Mouse (Mus musculus) right cerebral cortex, postnatal 14 days (tissue): Measurements from ENCODE around the gene Rab30.

Experiments
- DNase-seq: peaks from one replicate; pipeline ENCODE4 v3.0.0; 2022

Rab30 gene

DNA sequence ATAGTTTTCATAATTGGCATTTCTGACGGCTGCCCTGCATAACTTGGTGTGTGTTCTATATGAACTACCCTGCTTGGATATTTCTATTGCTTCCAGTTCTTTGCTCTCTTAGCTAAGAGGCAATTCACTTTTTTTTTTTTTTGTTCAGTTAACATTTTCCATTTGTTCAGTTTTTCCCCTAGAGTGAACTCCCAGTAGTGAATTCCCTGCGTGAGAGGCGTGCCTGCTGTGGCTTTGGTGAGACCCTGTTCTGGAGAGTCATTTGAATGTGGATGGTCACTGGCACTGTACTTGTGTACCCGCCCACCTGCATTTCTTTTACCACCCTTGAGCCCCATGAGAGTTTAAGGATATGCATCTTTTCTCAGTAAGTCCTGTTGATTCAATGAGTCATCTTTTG is 60.8 kb downstream of the Rab30 start:
- no peak for DNase-seq

DNA sequence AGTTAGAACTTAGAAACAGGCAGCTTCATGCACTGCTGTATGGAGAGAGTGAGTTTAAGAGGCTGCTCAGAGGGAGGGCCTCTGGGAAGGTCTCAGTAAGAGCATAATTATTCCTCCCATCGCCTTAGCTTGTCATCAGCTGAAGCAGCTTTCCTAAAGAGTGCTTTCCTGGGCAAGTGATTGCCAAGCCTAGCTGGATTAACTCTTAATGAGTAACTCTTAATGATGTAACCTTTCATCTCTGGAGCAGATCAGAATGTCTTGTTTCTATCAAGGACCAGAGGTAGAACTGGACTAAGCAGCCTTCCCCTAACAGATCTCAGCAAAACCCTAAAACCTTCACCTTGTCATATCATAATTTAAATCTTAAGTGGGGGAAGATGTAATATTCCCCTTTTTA is 61.8 kb downstream of the Rab30 start:
- no peak for DNase-seq

DNA sequence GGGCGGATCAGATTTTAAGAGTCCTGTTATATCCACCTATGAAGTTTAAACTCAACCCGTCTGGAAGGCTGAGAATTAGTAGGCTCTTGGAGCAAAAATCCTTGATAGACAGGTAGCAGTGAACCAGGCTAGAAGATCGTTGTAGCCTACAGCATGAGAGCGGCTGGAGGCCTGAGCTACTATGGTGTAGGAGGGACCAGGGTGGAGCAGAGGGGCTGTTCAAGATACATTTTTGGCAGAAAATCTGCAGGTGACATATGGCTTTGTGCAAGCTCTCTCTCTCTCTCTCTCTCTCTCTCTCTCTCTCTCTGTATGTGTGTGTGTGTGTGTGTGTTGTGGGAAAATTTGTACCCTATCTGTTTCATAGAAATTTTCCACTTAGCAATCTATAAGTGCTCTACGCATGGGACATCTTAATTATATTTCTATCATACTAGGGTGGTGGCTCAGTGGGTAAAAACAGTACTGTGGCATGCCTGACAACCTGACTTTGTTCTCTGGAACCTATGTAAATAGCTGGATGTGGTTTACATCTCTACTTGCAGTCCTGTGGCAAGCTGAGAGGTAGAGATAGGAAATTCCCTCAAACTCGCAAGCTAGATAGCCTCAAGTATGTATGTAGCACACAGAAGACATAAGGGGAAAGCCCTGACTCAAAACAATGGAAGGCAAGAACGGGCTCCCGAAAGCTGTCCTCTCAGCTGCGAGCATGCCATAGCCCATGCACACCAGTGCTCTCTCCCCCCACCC is 63.7 kb downstream of the Rab30 start:
- no peak for DNase-seq

DNA sequence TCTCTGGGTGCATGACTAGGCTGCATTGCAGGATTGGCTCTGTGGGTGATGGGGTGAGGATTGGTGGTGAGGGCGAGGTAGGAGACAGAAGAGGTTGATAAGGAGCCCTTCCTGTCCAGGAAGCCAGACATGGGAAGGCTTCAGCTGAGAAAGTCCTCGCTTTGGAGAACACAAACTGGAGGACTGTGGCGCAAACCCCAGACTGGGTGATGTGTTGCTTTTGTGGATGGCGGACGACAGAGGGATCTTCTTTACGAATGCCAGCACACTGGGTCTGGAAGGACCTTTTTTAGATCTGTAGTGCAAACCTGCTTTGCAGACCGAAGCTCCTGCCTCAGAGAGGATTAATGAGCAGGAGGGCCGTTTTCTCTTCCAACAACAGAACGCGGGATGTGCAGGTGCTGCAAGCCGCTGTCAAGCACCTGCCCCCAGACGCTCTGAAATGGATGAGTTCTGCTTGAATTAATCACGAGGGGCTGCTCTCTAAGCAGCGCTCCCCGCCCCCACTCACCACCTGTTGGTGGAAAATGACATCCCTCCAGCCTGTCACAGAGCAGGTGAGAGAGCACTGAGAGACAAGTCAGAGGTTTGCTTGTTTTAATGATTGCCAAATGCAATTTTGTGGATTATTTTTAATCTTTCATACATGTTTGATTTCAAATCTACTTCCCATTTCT is 65.2 kb downstream of the Rab30 start:
- peak; percentile 51 for DNase-seq

DNA sequence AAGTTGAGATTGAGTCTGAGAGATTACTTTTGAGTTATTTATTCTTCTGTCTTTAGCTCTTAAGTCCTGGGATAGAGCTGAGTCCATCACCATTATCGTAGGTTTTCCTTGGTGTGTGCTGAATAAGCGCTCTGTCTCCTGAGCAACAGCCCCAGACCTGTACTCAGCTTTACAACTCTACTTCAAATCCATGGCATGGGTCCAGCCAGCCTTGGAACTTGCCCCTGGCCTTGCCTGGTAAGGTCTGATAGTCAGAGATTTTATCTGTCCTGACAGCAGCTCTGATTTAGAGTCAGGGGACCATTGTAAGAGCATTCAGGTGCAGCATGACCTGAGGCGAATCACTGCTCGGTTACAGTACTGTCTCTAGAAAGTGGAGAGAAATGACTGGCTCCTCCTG is 66.1 kb downstream of the Rab30 start:
- DNase-seq = no peak

DNA sequence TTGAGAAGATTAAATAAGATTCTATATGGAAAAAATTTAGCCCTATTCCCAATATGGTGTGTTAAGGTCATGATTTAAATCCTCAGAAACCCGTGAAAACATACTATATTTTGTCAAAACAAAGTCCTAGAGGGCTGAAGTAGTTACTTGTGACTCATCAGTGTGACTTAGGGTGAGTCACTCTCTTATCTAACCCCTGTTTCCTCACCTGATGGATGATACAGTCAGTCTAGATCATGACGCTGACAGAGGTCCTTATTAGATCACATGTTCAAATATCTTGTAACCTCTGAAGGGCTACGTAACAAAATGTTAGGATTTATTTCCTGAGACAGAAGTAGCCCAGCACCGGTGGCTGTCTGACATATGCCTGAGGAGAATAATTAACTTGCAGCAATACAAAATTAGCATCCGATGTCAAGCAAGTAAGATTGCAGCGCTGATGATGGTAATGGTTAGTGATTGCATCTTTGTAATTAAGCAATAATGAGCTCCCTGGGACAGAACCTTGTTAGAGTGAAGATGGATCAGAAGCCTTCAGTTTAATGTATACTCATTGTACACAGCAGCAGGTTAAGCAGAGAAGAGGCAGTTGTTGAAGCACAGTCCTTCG is 70.4 kb downstream of the Rab30 start:
- no peak for DNase-seq

DNA sequence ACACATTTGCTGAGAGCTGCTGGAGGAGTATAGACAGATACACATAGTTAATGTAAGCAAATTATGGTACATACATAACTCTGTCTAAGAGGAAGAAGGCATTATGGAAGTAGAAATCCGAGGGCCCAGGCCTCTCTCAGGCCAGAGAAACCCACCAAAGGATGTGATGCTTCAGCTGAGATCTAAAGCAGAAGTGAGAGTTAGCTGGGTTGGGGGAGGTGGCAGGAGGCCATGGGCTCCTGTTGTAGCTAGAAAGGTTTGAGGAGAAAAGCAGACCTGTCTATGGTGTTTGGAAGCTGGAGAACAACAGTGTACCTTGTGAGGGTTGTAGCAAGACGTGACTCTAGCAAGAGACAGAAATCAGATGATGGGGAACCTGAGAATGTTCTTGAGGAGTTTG is 75.8 kb downstream of the Rab30 start:
- no peak for DNase-seq

DNA sequence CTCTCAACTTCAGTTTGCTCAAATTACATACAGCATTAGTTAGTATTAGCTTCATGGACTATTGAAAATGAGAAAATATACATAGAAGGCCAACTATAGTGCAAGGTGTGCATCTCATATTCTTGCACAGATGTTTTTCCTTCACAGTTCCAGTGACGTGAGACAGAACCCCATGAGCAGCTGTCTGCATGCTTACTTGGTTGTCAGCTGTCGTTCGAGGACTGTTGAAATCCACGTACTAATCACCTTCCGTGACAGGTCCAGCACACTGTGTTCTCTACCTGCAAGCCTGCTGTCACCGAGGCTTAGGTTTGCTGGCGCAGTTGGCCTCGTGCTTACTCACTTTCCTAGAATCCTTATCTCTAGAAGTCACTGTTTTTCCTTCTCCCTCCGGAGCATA is 76.5 kb downstream of the Rab30 start:
- no peak for DNase-seq

DNA sequence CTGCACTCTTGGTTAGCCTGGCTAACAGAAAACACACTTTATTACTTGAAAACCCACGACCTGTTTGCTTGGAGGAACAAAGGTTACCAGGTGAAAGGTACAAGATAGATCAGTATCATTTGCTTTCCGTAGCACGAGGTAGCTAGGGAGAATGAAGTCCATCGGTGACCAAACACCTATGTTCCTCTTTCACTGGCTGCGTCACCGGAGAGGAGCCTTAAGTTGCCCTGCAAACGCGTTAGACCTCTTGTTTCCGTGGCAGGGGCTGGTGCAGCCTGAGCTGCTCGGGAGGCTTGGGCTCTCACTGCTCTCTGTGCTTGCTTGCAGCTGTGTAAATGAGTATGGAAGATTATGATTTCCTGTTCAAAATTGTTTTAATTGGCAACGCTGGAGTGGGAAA is 78.3 kb downstream of the Rab30 start:
- DNase-seq = no peak

DNA sequence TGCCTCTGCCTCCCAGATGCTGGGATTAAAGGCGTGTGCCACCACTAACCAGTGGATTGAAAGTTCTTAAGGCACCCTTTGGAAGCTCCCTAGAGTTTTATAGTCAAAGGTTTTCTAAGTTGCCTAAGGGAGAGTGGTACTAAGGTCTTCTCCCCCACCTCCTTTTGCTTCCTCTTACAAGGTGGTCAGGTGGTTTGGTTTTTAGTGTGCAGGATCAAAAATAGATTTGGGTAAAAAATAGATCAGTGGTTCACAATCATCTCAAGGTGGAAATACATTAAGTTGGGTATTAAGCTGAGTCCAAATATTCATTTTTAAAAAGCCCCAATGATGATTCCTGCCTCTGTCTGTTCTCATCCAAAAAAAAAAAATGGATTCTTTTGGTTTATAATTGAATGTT is 79.0 kb downstream of the Rab30 start:
- DNase-seq = no peak

DNA sequence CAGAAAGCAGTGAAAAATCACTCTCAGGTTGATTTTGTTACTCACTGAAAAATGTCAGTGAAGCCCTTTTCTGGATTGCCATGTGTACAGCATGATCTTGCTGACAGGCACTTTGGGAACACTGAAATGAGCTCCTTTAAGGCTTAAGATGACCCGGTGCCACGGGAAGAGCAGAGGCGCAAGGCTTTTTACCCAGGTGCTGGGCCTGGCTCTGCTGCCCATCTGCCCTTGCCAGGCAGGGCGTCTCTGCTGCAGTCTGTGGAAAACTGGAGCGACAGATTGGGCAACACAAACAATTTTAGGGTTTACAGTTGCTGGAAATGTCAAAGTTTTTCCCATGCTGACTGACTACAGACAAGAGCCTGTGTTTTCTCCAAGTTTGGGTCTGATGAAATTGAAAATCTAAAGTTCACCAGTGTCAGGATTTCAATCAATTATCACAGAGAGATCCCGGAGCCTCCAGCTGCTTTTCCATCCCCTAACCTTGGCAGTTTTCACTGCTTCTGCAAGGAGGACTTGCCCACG is 79.6 kb downstream of the Rab30 start:
- no peak for DNase-seq

DNA sequence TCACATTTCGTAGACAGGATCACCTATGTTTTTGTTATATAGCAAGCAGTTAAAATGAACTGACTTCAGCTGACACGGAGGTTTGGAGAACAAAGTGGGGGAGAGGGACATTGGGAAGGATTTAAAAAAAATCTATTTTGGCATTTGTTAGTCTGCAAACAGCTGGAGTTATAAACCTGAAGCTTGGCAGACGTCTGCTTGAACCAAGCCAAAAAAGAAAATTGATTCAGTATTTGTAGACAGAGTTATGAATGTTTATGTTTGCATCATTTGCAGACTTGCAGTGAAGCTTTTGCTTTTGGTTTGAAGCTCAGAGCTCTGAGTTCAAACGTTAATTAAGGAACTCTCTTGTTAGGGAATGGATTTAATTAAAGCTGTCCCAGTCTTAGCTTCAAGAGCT is 80.5 kb downstream of the Rab30 start:
- no peak for DNase-seq

DNA sequence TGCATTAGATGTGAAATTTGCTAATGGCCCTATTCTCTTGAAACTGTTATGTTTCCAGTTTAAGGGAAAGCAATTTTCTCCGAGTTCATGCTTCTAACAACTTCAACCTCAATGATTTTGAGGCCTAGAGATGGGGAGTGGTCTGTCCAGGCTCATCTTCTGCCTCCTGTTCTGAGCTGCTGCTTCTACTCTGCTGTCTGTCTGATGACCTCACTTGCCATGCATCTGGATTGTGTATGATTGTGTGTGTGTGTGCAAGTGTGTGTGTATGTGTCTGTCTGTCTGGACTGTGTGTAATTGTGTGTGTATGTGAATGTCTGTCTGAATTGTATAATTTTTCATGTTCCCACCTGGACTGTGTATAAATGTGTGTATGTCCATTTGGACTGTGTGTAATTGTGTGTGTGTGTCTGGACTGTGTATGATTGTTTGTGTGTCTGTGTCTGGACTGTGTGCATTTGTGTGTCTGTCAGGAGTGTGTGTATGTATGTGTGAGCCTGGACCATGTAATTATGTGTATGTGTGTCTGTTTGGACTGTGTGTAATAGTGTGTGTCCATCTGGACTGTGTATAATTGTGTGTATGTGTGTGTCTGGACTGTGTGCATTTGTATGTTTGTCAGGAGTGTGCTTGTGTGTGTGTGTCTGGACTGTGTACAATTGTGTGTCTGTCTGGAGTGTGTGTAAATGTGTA is 81.2 kb downstream of the Rab30 start:
- no peak for DNase-seq

DNA sequence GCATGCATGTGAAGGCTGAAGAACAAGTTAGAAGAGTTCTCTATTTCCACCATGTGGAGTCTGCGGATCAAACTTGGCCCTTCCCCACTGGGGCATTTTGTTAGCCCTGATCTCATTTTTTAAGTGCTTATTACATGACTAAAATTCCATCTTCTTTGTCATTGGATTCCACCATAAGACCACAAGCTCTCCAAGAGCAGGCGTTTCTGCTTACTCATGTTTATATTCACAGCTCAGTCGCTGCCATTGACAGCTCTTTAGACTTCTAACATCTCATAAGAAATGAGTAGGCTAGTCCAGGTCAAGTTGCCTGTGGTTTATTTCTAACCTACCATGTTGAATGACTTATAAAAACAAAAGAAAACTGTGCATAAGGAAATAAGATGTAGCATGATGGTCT is 84.8 kb downstream of the Rab30 start:
- DNase-seq = no peak

DNA sequence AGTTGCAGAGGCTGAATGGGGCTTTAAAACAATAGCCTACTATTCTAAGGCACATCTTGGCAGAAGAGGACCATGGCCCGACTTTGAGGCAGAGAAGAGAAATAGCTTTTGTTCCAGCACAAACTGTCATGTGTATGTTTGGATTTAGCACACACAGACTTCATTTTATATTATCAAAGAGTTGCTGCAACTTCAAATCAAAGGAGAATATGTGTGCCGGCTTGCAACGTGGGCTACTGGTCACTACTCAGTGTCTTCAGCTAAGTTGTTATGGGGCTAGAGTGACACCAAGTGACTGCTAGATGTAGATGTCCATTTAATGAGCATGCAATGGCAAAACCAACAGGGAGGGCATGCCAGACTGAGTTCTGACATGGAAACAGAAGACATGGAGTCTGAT is 86.6 kb downstream of the Rab30 start:
- no peak for DNase-seq

DNA sequence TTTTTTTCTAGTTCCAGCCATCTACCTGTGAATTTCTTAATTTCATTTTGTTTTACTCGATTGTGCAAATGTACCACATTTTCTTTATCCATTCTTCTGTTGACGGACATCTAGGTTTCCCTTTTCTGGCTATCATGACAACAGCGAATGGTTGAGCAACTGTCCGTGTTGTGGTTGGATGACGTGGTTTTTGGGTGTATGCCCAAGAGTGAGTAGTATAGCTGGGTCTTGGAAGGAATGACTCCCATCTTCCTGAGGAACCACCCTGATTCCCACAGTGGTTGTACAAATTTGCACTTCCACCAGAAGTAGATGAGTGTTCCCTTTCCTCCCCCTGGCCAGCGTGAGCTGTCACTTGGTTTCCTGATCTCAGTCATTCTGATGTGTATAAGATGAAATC is 91.0 kb downstream of the Rab30 start:
- no peak for DNase-seq

DNA sequence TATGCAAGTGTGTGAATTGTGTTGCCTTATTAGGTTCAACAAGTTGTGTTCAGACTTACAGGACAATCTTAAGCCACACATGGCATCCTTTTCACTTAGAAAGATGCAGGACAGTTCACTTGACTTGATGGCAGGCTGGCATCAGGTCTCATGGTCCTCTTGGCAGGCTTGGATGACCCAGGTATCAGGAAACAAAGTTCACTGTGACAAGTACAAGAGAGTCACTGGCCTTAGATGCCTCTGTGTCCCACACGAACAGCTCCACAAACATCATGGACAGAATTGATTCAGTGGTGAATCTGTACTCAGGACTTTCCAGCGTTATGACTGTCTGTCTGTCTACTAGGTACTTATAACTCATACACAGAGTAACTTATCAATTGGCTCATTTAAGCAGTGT is 93.0 kb downstream of the Rab30 start:
- no peak for DNase-seq

DNA sequence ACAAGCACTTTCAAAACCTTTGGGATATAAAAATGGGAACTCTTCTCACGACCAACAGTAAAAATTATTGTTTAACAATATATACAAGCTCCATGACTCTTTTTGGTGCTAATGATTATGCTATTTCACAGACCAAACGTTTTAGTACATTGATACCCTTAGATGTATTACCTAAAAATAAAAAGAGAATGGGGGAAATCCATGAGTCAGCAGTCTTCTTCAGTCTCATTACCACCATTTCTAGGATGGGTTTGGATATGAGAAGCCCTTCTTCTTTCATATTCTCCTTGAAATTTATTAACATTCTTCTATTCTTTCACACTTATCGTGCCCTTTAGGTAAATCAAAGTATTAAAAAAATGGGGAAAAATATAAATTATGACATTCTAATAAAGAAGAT is 95.0 kb downstream of the Rab30 start:
- no peak for DNase-seq

DNA sequence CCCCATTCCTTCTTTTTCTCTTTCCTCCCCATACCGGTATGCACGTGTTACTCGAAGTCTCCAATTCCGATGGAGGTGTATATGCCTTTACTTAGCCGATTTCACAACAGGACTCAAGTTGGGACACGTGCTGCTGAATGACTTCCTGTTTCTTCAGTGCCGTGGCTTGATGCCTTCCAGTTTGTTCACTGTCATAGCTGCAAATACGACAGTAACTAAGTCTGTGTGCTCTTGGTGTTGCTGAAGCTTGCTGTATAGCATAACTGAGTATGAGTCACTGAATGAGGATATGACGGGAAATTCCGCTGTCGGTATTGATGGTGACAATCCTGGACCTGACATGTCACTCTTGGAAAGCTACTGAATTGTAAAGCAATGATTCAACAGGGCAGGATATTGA is 95.8 kb downstream of the Rab30 start:
- no peak for DNase-seq

DNA sequence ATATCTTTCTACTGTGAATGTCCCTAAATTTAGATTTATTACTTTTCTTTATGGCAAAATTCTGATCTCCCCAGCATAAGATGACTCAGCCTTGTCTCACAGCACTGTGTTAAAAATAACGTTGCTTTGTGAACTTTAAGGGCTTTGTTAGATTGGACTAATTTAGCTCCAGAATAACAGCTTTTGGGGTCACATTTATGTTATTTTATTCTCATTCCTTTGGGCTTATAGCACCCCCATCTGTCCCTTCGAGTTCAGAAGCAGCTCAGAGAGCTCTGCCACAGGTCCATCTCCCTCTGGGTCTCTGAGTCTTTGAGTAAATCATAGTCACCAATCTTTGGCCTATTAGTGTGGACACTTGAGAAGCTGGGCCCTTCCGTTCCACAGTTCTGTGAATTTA is 96.5 kb downstream of the Rab30 start:
- no peak for DNase-seq

DNA sequence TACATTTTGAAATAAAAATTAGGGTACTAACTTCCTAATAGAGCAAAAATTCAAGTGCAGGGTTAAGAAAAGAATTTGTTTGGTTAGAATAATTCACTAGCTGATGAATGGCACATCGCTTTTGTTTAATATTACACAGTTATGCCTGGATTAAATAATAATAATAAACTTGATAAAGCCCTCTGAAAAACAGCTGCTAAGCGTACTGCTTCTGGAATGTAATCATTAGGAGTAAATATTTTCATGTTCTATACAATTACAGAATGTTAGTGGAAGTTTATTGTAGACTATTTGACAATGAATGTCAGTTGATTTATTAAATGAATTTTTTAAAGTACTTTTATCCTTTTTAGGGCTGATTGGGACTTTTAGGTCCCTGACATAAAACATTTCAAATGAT is 100.9 kb downstream of the Rab30 start:
- no peak for DNase-seq

DNA sequence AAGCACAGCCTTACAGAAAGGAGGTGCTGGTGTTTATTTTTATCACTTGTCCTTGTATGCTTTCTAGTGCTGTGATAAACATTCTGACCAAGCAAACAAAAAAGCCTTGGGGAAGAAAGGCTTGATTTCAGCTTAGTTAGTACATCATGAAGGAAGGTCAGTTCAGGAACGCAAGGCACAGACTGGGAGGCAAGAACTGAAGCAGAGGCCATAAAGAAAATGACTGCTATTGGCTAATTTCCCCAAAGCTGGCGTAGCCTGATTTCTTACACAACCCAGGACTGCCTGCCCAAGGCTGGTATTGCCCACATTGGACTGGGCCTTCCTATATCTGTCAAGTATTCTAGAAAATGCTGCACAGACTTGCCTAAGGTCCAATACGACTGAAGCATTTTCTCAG is 106.8 kb downstream of the Rab30 start:
- no peak for DNase-seq

DNA sequence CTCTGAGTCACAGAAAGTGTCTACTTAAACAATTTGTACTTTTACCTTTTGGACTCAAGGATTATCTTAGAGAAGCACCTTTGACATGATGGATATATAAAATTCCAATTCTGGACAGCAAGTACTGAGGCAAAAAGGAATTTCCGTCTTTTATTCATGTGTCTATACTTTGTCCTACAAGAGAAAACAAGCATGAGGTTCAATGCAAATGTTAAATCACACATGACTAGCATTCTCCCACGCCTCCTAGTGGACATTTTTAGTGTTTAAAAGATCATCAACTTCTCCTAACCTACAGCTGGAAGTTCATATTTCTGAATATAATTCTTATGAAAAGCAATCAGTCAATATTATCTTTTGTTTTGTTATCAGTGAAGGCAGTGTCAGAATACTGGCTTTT is 125.1 kb downstream of the Rab30 start:
- no peak for DNase-seq

DNA sequence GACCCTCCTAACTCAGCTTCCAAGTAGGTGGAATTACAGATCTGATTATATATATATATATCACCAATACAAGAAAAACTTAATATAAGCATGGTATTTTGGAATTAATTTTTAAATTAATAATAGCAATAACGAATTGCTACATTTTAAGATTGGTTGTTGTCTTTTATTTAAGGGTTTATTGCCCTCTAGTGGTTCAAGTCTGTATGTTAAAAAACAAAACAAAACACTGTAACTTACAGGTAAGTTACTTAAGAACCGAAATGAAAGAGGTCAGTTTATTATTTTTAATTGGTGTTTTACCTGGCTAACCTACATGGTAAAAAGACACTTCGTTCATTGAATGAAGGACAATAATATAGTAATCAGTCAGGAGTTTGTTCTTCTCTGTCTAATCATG is 128.8 kb downstream of the Rab30 start:
- DNase-seq = no peak
